Mouse (Mus musculus) left cerebral cortex, adult 8-10 months (tissue): ENCODE results near the gene Coro1a. TPM values are rescaled to one million over a fixed set of nuclear protein-coding genes. Genes with fewer than 3 reads are reported as not detected.

Source experiments
- DNase-seq, 2 experiments: peaks; one replicate each; pipeline ENCODE4 v3.0.0; 2022; ENCODE audit warnings: low spot score in 2 of 2
- total RNA-seq, 4 experiments: library from RNA; stranded (reverse); gene quantifications; 2 replicates each; pipeline ENCODE4 v1.2.4; 2022

Coro1a gene
- total RNA-seq, 4 experiments from 2014 or later, result 132 to 162 (median 149) TPM

- DNase-seq, result no peak
These were observed 777 bp upstream of the Coro1a start for GRCm38 (mm10) chr7:126708175-126708952.

GRCm38 (mm10) chr7:126704121-126704980 lies 3.2 kb downstream of the Coro1a start:
- peak; percentile 78 to 92 for DNase-seq

GRCm38 (mm10) chr7:126703757-126704077 lies 3.9 kb downstream of the Coro1a start:
- no peak for DNase-seq

GRCm38 (mm10) chr7:126702861-126703756 lies 4.5 kb downstream of the Coro1a start:
- no peak for DNase-seq

- DNase-seq, result no peak
These were observed 5.2 kb downstream of the Coro1a start for GRCm38 (mm10) chr7:126702358-126702757.

- DNase-seq, result no peak
These were observed 5.8 kb downstream of the Coro1a start for GRCm38 (mm10) chr7:126701559-126702357.

GRCm38 (mm10) chr7:126701070-126701469 lies 6.5 kb downstream of the Coro1a start:
- peak; percentile 77 to 88 for DNase-seq

- no peak for DNase-seq
These were observed 7.2 kb downstream of the Coro1a start for GRCm38 (mm10) chr7:126700063-126701015.

- DNase-seq, result no peak
These were observed 9.7 kb downstream of the Coro1a start for GRCm38 (mm10) chr7:126697838-126698237.

GRCm38 (mm10) chr7:126696886-126697285 lies 10.7 kb downstream of the Coro1a start:
- DNase-seq, result no peak

GRCm38 (mm10) chr7:126696303-126696702 lies 11.3 kb downstream of the Coro1a start:
- DNase-seq, result no peak

GRCm38 (mm10) chr7:126695631-126696207 lies 11.9 kb downstream of the Coro1a start, which contains the start of gene Slx1b:
Gene Slx1b (minus strand): TSS chr7:126695784.
- DNase-seq, result peak; percentile 86 to 94

- no peak for DNase-seq
These were observed 12.4 kb downstream of the Coro1a start, which contains the start of gene Bola2 for GRCm38 (mm10) chr7:126695210-126695611. Gene Bola2 (plus strand): TSS chr7:126695401.

GRCm38 (mm10) chr7:126694441-126695051 lies 13.0 kb downstream of the Coro1a start:
- DNase-seq, result no peak

- no peak for DNase-seq
These were observed 13.8 kb downstream of the Coro1a start for GRCm38 (mm10) chr7:126693781-126694180.

GRCm38 (mm10) chr7:126693256-126693655 lies 14.3 kb downstream of the Coro1a start:
- peak; percentile 58 to 60 for DNase-seq

GRCm38 (mm10) chr7:126692426-126692825 lies 15.2 kb downstream of the Coro1a start:
- DNase-seq, result no peak

- DNase-seq, result no peak
These were observed 15.9 kb downstream of the Coro1a start for GRCm38 (mm10) chr7:126691676-126692075.
